Mouse (Mus musculus): ENCODE measurements around the gene Serpina7. TPM values are rescaled to one million over a fixed set of nuclear protein-coding genes. Genes with fewer than 3 reads are reported as not detected.

Serpina7 gene
- total RNA-seq (2021): not detected
- long read RNA-seq, experiment 1: 0 reads
- long read RNA-seq, experiment 2: 0 reads

- TF ChIP-seq CTCF (IDR thresholded peaks at IDR 0.05): no peak
- intact Hi-C loops (cut with DNase I): no loop called here
- Histone ChIP-seq H3K27ac (no peak within 1 kb of the TSS), H3K4me3 (no peak within 1 kb of the TSS)
- DNase-seq (ENCODE audit: extremely low spot score in 1 of 2, low spot score in 2 of 2): no peak
Observed at GRCm38 (mm10) chrX:139085077-139085476, at the start of gene Serpina7. Serpina7 (minus strand) TSS chrX:139085236.

- intact Hi-C loops (cut with DNase I): no loop called here
- Histone ChIP-seq H3K27ac (no peak overlapping the region), H3K4me3 (no peak overlapping the region)
- no peak for TF ChIP-seq CTCF (IDR thresholded peaks at IDR 0.05)
- DNase-seq (ENCODE audit: extremely low spot score in 1 of 2, low spot score in 2 of 2): no peak
Observed at GRCm38 (mm10) chrX:139134031-139134430, 49.0 kb upstream of the Serpina7 start.

- no peak overlapping the region for H3K27ac ChIP-seq
- no peak overlapping the region for H3K4me3 ChIP-seq
- no peak for DNase-seq (ENCODE audit: extremely low spot score in 1 of 2, low spot score in 2 of 2)
- TF ChIP-seq CTCF (IDR thresholded peaks at IDR 0.05): no peak
- intact Hi-C loops (cut with DNase I): no loop called here
Observed at GRCm38 (mm10) chrX:139097197-139097596, 12.2 kb upstream of the Serpina7 start.

GRCm38 (mm10) chrX:139085943-139086342 lies 907 bp upstream of the Serpina7 start, which contains the start of gene 4930513O06Rik:
4930513O06Rik (plus strand) TSS chrX:139086243.
- Histone ChIP-seq H3K27ac (no peak within 1 kb of the TSS), H3K4me3 (no peak within 1 kb of the TSS)
- no peak for DNase-seq (ENCODE audit: extremely low spot score in 1 of 2, low spot score in 2 of 2)
- no peak for TF ChIP-seq CTCF (IDR thresholded peaks at IDR 0.05)
- intact Hi-C loops (cut with DNase I): no loop called here

GRCm38 (mm10) chrX:139078493-139078892 lies 6.5 kb downstream of the Serpina7 start:
- Histone ChIP-seq H3K27ac (no peak overlapping the region), H3K4me3 (no peak overlapping the region)
- TF ChIP-seq CTCF (IDR thresholded peaks at IDR 0.05): no peak
- no peak for DNase-seq (ENCODE audit: extremely low spot score in 1 of 2, low spot score in 2 of 2)
- intact Hi-C loops (cut with DNase I): no loop called here

GRCm38 (mm10) chrX:139064078-139064477 lies 21.0 kb downstream of the Serpina7 start:
- intact Hi-C loops (cut with DNase I): no loop called here
- no peak overlapping the region for H3K4me3 ChIP-seq

GRCm38 (mm10) chrX:139053149-139053548 lies 31.9 kb downstream of the Serpina7 start:
- no peak for DNase-seq (ENCODE audit: extremely low spot score in 1 of 2, low spot score in 2 of 2)
- no peak overlapping the region for H3K27ac ChIP-seq
- no peak overlapping the region for H3K4me3 ChIP-seq
- intact Hi-C loops (cut with DNase I): no loop called here
- no peak for TF ChIP-seq CTCF (IDR thresholded peaks at IDR 0.05)

More at GRCm38 (mm10) chrX:139064078-139064477, 21.0 kb downstream of the Serpina7 start:
- DNase-seq (ENCODE audit: extremely low spot score in 1 of 2, low spot score in 2 of 2): no peak
- TF ChIP-seq CTCF (IDR thresholded peaks at IDR 0.05): no peak
- no peak overlapping the region for H3K27ac ChIP-seq

GRCm38 (mm10) chrX:139051976-139052375 lies 33.1 kb downstream of the Serpina7 start:
- TF ChIP-seq CTCF (IDR thresholded peaks at IDR 0.05): no peak
- Histone ChIP-seq H3K27ac (no peak overlapping the region), H3K4me3 (no peak overlapping the region)
- intact Hi-C loops (cut with DNase I): no loop called here
- no peak for DNase-seq (ENCODE audit: extremely low spot score in 1 of 2, low spot score in 2 of 2)

- no peak for DNase-seq (ENCODE audit: extremely low spot score in 1 of 2, low spot score in 2 of 2)
- Histone ChIP-seq H3K27ac (no peak overlapping the region), H3K4me3 (no peak overlapping the region)
- intact Hi-C loops (cut with DNase I): no loop called here
- no peak for TF ChIP-seq CTCF (IDR thresholded peaks at IDR 0.05)
Observed at GRCm38 (mm10) chrX:139041148-139041547, 43.9 kb downstream of the Serpina7 start.

- Histone ChIP-seq H3K4me3 (no peak overlapping the region), H3K27ac (no peak overlapping the region)
- TF ChIP-seq CTCF (IDR thresholded peaks at IDR 0.05): no peak
- DNase-seq (ENCODE audit: extremely low spot score in 1 of 2, low spot score in 2 of 2): no peak
- intact Hi-C loops (cut with DNase I): no loop called here
Observed at GRCm38 (mm10) chrX:139039314-139039713, 45.7 kb downstream of the Serpina7 start.

- no peak overlapping the region for H3K27ac ChIP-seq
- intact Hi-C loops (cut with DNase I): no loop called here
- DNase-seq (ENCODE audit: extremely low spot score in 1 of 2, low spot score in 2 of 2): no peak
- no peak overlapping the region for H3K4me3 ChIP-seq
- no peak for TF ChIP-seq CTCF (IDR thresholded peaks at IDR 0.05)
Observed at GRCm38 (mm10) chrX:139037666-139038065, 47.4 kb downstream of the Serpina7 start.

Other genes starting within 250 kb of the Serpina7 start
- under 1 TPM; 0.05 to 0.14 TPM for gene Nrk, start 170.8 kb downstream of the Serpina7 start, total RNA-seq (2021)
- not detected for gene 4930513O06Rik, start 1.0 kb upstream of the Serpina7 start, total RNA-seq (2021)
- not detected for gene 4933428M09Rik, start 94.0 kb upstream of the Serpina7 start, total RNA-seq (2021)
- gene Mum1l1, start 124.8 kb upstream of the Serpina7 start, total RNA-seq (2021): 1 to 10 TPM; 2.2 to 3.0 TPM
- not detected for gene Trap1a, start 248.4 kb upstream of the Serpina7 start, total RNA-seq (2021)

Data from left cerebral cortex, adult 2 months (tissue).